Mouse (Mus musculus): ENCODE measurements at regions not wholly inside any gene's neighbourhood (a gene's known extent, or its start where the extent isn't known, plus 50 kb on each side); places are given as distances from the start of the nearest gene placed in this dataset.
A peak's percentile ranks its signal among the peaks of the same experiment; 100 is the strongest.
"Not testable (repeated sequence)": the region's sequence is repeated elsewhere in the genome, so short reads cannot be mapped to it uniquely, and the experiment has no call there.

DNA sequence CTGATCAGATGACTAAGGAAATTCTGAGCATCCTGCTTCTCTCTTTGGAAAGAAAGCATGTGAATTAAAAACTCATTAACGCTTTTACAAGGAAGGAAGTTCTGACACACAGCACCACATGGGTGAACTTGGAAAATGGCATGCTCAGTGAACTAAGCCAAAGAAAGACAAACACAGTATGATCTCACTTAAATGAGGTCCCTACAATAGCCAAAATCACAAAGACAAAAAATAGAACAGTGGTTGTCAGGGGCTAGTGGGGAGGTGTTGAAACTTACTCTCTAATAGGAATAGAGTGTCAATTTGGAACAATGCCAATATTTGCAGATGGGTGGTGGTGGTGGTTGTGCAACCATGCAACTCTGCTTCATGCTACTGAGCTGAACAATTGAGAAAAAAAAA is 172.7 kb upstream of the Prkcq start:
- DNase-seq = no peak

DNA sequence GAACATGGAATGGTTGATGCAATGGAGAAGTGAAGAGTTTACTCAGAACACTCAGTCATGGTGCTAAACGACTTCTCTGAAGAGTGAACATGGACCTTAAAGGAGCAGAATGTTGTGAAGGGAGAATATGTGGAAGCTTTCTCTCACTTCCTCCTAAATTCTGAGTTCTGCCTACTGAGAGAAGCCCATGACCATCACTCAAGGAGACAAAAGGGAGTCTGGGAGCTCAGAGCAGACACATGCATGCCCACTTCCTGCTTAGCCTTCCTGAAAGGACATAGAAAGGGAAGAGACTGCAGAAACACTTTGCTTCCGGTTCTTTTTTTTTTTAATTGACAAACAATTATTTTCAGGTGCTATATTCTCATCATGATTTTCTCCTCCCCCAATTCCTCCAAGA is 166.1 kb upstream of the Prkcq start:
- no peak for DNase-seq

DNA sequence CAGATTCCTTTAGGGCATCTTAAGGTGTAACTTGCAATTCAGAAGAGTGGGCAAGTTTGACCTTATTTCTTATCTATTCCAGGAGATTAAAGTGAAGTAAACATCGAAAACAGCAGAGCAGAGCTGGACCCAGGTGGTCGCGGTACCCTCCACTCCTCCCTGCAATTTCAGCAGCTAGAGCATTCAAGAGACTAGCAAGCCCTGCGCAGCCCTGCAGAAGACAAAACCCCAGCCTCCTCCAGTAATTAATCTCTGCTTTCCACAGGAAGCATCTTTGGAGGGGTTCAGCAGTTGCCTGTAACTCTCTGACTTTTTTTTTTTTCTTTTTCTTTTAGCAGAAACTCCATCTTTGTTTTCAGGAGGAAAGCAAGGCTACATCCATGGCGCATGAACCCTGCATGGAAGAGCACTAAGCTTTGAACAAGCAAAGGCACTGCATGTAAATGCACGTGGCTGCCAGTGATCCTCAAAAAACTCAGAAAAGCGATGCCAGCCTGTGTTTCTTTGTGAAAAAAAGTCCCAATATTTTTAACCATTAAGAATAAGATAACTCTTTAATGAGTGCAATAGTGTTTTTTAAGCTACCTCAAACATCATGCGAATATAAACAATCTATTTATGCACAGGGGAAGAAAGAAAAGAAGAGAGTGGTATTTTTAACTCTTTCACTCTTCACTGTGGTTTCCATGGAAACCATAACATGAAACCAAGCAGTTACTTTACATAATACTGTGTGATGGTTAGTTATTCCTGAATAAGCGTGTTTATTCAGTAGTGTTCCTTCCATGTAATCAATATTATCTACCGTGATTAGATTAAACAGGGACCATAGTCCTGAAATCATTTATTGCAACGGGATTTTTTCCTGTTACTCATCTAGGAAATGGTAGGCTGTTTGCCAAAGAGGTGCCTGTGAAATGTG is 160.6 kb upstream of the Prkcq start:
- no peak for DNase-seq

DNA sequence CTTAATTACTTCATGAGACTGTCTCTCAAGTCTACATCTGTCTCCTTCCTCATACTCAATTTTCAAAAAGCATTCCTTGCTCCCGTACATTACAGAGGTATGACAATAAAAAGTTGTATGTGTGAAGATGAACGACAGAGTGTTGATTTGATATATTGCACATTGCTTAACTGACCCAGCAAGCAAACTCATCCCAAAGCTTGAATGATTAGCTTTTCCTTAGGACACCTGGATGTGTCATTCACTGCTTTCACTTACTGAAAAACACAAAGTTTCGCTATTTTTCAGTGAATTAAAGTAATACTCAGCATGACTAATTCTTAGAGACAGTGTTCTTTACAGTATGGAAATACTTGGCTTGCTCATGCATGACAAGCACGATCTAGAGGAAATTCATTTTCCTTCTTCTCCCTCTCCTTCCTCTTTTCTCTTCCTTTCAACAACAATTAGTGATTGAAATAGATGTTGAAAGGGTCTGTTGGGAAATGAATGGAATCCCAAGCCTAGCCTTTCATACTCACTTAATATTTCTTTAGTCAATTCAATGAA is 159.5 kb upstream of the Prkcq start:
- DNase-seq = no peak

DNA sequence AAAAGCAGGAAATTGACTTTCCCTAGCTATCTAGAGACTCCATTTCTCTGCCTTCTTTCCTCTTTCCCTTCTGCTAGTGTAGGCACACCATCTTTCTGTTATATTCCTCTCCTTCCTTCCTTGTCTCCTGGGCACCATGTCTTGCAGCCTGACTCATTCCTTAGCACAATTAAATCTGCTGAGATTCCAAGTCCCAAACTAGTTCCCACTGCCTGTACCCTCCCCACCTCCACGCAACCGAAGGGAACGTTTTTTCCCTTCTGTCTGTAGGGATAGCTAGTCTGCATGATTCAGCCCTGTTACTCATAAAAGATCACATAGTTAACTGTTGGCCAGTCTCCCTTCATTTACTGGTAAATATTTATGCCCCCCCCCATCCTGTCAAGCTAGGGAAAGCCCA is 158.8 kb upstream of the Prkcq start:
- peak; percentile 28 for DNase-seq

DNA sequence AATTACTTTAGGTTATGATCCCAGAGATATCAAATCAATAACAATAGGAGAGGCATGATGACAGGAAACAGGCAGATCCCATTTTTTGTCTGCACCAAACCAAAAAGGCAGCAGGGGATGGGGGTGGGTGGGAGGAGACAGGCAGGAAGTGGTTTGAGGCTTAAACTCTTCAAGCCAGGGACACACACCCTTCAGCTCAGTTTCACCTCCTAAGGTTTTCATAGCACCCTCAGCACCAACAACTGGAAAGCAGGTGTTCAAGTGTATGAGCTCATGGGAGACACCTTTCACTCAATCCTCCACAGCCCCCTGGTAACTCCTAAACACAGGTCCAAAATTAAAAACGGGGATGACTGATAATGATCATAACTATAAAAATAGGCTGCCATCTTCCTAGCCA is 155.5 kb upstream of the Prkcq start:
- DNase-seq = no peak

DNA sequence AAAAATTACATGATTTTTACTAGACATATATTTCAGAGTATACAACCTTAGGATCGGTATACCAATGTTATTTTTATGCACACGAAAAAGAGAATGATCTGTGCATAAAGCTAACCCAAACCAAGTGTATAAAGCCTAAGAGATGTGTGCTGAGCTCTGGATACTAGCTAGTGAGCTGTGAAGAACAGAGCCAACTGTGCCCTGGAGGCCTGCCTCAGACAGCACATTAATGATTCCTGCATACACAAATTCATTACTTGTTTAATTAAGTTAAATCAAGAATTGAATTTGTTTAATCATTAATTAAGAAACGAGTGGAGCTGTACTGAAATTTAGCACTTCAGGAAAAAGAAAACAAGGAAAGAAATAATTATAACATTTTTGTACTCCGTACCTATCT is 139.0 kb upstream of the Prkcq start:
- DNase-seq = no peak

DNA sequence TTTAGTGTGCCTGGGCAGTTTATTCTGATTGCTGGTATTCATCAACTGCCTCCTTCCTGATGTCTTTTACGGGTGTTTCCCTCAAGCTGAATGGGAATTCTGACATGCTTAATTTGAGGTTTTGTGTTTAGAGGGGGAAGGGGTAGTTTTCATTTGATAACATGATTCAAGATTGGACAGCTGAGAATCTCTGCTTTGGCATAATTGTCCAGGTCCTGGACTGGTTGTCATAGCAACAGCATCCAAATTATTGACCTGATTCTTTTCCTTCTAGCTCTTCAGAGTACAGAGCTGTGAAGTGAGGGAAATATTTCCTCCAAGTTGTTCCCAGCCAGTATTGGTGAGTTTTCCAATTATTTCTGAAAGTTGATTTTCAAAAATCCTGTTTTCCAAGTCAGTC is 137.7 kb upstream of the Prkcq start:
- no peak for DNase-seq

DNA sequence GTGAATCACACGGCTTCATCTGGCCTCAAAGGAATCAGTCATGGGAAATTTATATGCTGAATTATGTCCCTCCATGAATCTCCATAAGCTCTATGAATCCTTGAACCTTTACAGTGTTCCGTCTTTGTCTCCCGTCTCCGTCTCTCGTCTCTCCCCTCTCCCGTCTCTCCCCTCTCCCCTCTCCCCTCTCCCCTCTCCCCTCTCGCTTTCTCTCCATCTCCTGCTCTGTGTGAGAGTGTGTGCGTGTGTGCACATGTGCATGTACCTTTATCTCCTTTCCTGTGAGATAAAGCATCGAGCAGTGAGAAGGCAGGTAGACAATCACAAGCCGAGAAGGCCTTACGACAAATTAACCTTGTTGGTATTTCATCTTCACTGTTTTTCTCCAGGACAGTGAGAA is 134.6 kb upstream of the Prkcq start:
- no peak for DNase-seq

DNA sequence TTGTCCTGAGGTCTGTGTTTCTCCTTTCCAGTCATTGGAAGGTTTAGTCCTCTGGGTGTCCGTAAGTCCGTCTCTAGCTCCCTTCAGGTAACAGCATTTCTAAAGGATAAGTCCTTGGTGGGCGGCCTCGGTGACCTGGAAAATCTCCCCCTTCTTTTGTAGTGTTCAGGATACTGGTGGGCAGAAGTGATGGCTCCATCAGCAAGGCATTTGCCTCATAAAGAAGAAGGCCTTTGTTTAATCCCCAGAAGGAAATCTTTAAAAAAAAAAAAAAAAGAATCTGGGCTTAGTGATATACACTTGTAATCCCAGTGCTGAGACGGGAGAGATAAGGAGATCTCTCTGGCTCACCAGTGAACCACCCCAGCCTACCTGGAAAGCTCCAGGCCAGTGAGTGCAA is 133.5 kb upstream of the Prkcq start:
- no peak for DNase-seq

DNA sequence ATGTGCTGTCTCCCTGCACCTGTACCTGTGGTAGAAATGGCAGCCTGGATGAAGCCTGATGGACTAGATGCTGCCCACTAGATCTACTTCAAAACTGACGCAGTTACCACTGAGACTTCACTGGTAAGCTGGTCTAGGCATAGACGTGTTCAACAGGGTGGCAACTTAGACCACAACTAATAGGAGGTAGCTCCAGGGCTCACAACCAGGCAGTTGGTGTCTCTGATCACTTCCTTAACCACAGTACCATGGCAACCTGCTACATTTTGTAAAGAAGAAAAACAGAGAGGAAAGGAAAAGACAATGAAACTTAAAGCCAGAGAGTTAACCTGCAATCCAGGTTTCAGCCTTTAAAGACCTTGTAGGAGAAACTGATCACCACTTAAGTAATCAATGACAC is 131.9 kb upstream of the Prkcq start:
- DNase-seq = no peak

DNA sequence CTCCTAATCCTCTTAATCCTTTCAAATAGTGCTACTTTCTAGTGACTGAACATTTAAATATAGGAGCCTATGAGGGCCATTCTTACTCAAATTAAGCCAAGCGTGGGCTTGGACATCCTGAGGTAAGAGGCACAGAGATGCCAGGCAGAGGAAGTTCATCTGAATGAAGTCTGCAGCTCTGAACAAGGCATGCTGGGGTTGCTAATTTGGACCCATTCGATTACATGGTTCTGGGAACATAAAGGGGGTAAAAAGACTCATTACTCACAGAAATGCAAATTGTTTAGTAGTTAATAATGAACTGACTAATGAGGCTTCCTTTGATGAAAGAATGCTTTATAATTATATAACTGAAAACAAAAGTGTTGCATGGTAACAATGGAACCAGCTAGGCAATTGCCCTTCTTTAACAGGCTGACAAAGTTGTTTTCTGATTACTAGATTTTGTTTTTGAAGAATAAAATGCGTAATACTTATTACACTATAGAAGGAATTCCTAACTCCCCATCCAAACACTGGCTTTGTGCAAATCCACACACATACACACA is 127.1 kb upstream of the Prkcq start:
- DNase-seq = no peak

DNA sequence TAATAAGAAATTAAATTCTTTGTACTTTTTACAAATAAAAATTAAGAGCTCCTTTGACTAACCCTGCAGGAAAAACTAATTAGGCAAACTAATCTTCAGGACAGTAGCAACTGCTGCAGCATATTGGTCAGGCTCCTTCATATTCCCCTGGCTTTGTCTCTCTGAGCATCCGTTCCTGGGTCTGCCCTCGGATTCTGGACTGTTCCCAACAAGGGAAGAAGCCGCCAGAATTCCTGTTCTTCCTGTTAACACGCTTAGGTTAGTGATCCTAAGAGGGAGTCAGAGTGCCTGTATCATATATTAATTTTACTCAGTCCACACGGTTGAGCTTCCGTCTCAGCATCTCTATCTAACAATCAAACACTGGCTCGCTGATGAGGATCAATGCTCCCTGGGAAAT is 120.3 kb upstream of the Prkcq start:
- no peak for DNase-seq

DNA sequence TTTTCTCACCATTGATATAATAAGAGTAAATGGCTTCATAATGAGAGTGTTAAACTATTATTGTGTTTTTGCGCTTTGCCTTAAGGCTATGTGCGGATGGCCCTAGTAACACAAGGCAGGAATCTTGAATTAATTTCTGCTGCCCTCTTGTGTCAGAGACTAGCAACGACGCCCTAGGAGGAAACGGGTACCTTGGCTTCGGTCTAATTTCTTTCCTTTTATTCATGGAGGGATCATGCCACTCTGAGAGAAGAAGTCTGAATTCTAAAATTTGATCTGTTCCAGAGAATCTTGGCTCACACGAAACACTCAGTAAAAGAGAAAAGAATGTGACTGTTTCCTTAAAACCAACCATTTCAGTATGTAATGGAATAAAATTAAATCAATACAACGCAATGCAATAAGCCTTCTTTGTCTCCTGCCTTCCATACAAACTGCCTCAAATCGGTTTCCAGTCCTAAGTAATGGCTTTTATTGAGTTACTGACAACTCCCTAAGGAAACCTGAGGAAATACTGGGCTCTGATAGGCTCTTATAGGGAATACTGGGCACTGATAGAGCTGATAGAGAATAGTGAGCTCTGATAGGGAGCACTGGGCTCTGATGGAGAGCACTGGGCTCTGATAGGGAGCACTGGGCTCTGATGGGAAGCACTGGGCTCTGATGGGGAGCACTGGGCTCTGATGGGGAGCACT is 112.0 kb upstream of the Prkcq start:
- peak; percentile 59 for DNase-seq

DNA sequence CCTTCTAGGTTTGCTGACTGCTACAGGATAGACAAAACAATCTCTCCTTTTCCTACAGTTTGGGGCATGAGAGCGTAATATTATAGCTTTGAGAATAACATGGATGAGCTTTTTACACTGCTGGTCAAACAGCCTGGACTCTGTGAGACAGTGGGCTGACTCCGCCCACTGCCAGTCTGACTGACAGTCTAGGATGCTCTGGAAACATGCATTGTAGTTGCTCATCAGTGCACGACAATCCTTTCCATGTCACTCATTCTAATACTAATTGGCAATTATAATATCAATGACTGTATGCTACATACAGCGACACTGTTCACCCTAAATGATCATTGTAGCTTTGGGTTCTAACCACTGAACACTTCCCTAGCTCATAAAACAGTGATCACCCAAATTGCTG is 104.5 kb upstream of the Prkcq start:
- no peak for DNase-seq

DNA sequence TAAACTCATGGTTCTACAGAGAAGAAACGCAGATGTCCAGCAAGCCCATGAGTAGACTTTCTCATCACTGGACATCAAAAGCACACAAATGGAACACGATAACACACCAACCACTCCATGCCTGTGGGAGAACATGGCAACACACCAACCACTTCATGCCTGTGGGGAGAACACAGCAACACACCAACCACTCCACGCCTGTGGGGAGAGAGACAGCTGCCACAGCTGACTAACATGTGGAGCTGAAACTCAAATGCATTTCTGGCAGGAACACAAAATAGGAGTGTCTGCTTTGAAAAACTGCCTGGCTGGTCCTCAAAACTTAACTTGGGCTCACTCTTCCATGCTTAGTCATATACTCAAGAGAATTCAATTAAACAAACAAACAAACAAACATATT is 88.4 kb upstream of the Prkcq start:
- no peak for DNase-seq

DNA sequence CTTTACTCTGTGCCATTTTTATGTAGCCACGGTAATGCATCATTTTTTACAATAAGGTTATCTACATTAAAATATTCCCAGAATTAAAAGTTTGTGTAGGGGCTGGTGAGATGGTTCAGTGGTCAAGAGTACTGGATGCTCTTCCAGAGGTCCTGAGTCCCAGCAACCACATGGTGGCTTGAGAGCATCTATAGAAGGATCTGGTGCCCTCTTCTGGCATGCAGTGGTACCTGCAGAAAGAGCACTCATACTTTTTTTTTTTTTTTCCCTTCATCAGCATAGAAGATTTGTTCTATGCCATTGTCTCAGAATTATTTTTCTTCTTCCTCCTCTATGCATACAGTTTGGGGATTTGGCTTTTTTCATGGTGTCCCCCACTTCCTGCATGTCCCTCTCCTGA is 84.9 kb upstream of the Prkcq start:
- peak; percentile 2 for DNase-seq

DNA sequence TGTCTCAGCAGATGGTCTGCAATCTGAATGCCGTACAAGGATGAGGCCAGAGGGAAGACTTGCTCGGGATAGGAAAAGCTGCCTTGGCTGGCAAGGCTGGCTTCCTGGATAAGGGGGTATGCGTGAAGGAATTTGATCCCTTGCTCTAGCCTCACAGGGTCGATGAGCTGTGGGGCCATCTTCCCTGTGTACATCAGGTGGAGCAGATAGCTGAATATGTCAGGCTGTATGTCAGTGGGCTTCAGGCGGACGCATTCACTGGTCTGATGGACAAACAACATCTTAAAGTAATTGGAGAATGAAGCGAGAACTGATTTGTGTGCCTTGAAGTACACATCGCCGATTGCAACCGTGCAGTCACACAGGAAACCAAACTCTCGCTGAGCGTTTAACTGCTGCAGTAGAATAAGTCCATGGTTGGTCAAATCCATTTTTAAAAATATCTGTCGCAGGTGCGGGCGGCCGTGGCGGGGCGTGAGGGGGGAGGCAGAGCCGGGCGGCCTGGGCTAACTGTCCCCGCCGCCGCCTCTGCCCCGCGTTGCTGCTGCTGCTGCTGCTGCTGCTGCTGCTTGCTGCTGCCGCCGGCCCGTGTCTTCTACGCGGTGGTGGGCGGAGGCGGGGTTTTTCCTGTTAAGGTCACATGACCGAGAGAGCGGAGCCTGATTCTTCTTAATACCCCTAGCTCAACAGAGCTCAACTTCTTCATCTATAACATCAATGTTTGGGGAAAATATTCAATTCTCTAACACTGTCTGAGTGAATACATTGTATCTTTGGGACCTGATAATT is 71.9 kb upstream of the Prkcq start:
- not testable (repeated sequence) for DNase-seq

DNA sequence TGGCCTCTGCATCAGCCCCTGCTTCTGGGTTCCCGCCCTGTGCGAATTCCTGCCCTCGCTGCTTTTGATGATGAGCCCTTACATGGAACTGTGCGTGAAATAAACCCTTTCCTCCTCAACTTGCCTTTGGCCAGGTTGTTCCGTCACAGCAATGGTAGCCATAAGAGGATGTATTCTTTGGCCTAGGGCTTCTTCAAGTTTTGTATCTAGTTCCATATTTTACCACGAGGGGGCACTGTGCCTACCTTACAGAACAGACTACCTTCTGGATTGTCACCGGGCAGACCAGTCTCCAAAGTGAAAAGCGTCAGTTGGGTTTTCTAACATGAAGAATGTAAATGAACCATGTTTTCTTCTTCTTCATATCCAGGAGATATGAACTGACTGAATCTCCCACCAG is 58.7 kb upstream of the Prkcq start:
- peak; percentile 49 for DNase-seq

DNA sequence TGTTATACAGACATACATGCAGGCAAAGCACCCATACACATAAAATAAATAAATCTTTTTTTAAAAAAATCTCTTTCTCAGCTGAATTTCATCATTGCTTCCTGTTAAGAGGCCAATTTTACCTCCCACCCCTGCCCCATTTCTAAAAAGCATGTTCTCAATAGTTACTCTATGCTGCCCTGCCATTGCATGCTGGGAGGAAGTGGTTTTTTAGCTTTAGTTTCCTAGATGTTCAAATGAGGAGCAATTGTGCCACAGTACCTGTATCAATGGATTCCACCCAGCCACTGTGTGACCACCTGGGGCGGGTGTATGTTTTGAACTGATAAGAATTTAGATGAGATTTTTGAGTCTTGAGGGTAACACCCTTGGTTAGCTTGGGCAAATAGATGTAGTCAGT is 53.3 kb upstream of the Prkcq start:
- no peak for DNase-seq

DNA sequence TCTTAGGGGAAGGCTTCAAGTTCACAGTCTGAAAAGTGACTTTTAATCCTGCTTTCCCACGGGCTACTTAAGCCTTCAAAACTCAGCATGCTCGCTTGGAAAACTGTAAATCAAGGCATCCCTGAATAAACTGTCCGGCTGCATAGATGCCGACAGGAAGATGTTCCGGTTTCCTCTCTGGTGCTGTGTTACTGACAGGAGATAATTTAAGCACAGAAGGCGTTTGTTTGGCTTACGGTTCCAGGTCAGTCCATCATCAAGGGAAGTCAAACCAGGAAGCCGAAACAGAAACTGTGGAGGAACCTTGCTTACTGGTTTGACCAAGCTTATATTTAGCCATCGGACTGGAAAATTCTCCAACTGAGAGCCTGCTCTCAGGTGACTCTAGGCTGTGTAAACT is 52.6 kb upstream of the Prkcq start:
- DNase-seq = no peak
